Mouse (Mus musculus) liver, embryonic 14.5 days (tissue): ENCODE measurements around the gene Snx8.

Source experiments
- CTCF ChIP-seq: IDR thresholded peaks from 2 replicates; pipeline ENCODE4 v1.5.1; 2016; ENCODE audit warnings: antibody characterized with exemption, low read depth, control low read depth
- EP300 ChIP-seq: IDR thresholded peaks from 2 replicates; pipeline ENCODE4 v1.6.1; 2016; ENCODE audit warnings: antibody characterized with exemption, low read depth

DNA sequence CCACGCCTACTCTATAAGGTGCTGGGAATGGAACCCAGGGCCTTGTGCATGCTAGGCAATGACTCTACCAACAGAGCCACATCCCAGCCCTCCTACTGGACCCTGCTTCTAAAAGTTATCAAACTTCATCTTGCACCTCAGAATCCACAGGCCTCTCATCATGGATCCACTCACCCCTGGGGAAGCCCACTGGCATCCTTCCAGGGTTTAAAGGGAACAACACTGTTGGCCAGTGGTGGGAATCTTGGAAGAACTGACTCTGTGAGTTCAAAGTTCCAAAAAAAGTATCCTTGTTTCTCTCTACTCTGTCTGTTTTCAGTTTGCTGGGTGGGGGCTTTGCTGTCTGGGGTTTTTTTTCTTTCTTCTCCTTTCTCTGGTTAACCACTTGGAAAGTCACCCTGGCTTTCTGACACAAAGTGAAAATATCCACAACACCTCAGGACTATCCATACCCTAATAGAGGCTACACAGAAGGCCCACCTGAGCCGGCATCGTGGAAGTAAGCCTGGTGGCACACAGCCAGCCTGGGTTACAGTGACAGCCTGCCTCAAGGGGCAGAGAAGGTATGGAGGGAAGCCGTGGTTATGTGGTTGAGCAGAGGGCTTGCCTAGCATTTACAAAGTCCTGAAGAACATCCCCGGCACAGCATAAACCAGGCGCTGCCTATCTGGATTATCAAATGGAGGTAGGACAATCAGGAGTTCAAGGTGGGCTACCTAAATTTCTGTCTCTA is 10.8 kb downstream of the Snx8 start:
- TF ChIP-seq EP300 (no peak), CTCF (no peak)
